Mouse (Mus musculus): ENCODE results near the gene Fhl2.

DNA sequence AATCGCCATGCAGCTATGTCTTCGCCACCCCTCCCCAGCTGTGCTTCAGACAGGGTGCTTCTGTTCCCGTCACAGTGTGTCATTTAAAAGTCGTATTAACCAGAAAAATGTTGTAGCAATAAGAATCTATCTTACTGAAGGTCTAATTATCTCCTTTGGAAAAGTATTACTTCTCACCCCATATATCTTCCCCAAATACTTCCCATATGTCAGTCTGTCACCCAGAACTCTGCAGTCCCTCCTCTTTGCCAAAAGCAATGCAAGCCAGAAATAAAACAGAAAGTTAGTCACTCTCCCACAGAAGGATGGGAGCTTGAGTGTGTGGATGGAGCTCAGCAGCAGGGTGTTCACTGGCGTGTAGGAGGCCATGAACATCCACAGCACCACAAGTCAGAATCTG lies 59.5 kb downstream of the Fhl2 start:
- no peak for TF ChIP-seq GATA1 (IDR thresholded peaks at IDR 0.05; ENCODE audit: borderline replicate concordance, low read length)
- TF ChIP-seq CTCF (IDR thresholded peaks at IDR 0.05; ENCODE audit: low read depth, low read length): no peak

Measured in G1E (cell line).